Comparison of ENCODE assay signal across 10 mouse cellular contexts in the genomic region with DNA sequence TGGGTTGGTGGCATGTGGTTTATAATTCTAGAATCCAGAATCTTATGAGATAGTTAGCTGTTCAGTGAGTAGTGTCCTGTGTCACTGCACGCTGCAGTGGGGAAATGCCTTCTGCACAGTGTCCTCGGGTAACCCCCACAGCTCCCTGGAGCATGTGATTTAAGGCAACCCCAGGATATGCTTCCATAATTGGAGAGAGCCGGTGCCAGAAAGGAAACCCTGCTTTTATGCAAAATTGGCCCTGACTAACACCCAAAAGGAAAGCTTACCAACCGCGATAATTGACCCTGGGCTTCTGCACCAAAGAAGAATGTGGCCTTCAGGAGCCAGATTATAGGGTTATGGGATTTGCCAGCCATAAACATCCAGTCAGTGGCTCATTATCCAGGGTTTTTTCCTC.
DNase-seq lines count a peak whose midpoint lies in the region; ATAC-seq and TF ChIP-seq lines count a peak whose summit lies in the region.
"Had no signal": no experiment of that assay in that cellular context is flagged by ENCODE, and none has a peak within 500 bp of the region (broad histone marks: within the 10 kb centered on the region; RNA-seq: fewer than 3 reads in every experiment).

No protein-coding gene starts in this region.

- H3K4me3 ChIP-seq in kidney, adult 2 months (ENCODE audit: insufficient read depth, low read depth, low read length): no peak overlapping the region
- no peak overlapping the region for H3K4me3 ChIP-seq in kidney, embryonic 15.5 days (replicated peaks)
- no peak overlapping the region for H3K4me3 ChIP-seq in forebrain, embryonic 16.5 days (replicated peaks; ENCODE audit: low read length)
- no peak overlapping the region for H3K4me3 ChIP-seq in stomach, postnatal 0 days (ENCODE audit: low read depth, low read length)
- H3K4me3 ChIP-seq: heart, embryonic 13.5 days had no signal

- no peak overlapping the region for H3K4me2 ChIP-seq in kidney, embryonic 15.5 days
- no peak overlapping the region for H3K4me2 ChIP-seq in forebrain, embryonic 16.5 days (ENCODE audit: low read length)
- H3K4me2 ChIP-seq in stomach, postnatal 0 days (replicated peaks; ENCODE audit: low read depth): no peak overlapping the region
- H3K4me2 ChIP-seq: heart, embryonic 13.5 days had no signal

- DNase-seq in adrenal gland, adult 2 months: peak; percentile 9
- no peak for DNase-seq in adrenal gland, postnatal 10 days
- DNase-seq in kidney, adult 2 months: peak; percentile 57
- DNase-seq in kidney, postnatal 4 days: peak; percentile 14
- DNase-seq in stomach, postnatal 0 days (ENCODE audit: low spot score): no peak
- DNase-seq: lung, postnatal 4 days had no signal

- TF ChIP-seq EP300 in stomach, postnatal 0 days (optimal IDR thresholded peaks at IDR 0.05): no peak

- H3K36me3 ChIP-seq in kidney, adult 2 months (ENCODE audit: control insufficient read depth, insufficient read depth, low read length): no peaks in the 10 kb centered on the region
- H3K36me3 ChIP-seq in kidney, embryonic 15.5 days: no peaks in the 10 kb centered on the region
- H3K36me3 ChIP-seq in forebrain, embryonic 16.5 days (ENCODE audit: control insufficient read depth, insufficient read depth): no peaks in the 10 kb centered on the region
- no peaks in the 10 kb centered on the region for H3K36me3 ChIP-seq in stomach, postnatal 0 days (ENCODE audit: control insufficient read depth, insufficient read depth, low read length)
- H3K36me3 ChIP-seq: heart, embryonic 13.5 days had no signal

- H3K9me3 ChIP-seq in kidney, embryonic 15.5 days (replicated peaks): no peaks in the 10 kb centered on the region
- H3K9me3 ChIP-seq in forebrain, embryonic 16.5 days (ENCODE audit: control insufficient read depth, low read length): no peaks in the 10 kb centered on the region
- H3K9me3 ChIP-seq in stomach, postnatal 0 days (ENCODE audit: control insufficient read depth, low read length): no peaks in the 10 kb centered on the region

- TF ChIP-seq CTCF in kidney, adult 2 months (conservative IDR thresholded peaks at IDR 0.05; ENCODE audit: insufficient read depth, insufficient read length, low read depth, low read length): no peak
- TF ChIP-seq CTCF in stomach, postnatal 0 days (IDR thresholded peaks at IDR 0.05; ENCODE audit: low read depth): no peak

- no peak for ATAC-seq in kidney, embryonic 15.5 days (replicated peaks; ENCODE audit: low FRiP score)
- peak; percentile 88 for ATAC-seq in forebrain, embryonic 16.5 days
- no peak for ATAC-seq in stomach, postnatal 0 days (ENCODE audit: low FRiP score, low TSS enrichment)
- no peak for ATAC-seq in activated CD4-positive, CD25-positive, alpha-beta regulatory T cell, adult 4 months

- WGBS in kidney, adult 2 months: 29% methylated on average over 5 of the region's 5 CpGs
- 47% methylated on average over 5 of the region's 5 CpGs for WGBS in kidney, embryonic 15.5 days
- WGBS in forebrain, embryonic 16.5 days: 19% methylated on average over 5 of the region's 5 CpGs
- WGBS in stomach, postnatal 0 days: 66% methylated on average over 5 of the region's 5 CpGs

- no peak overlapping the region for H3K9ac ChIP-seq in kidney, embryonic 15.5 days
- H3K9ac ChIP-seq in forebrain, embryonic 16.5 days (replicated peaks; ENCODE audit: low read depth, low read length): no peak overlapping the region
- H3K9ac ChIP-seq in stomach, postnatal 0 days (ENCODE audit: low read length): no peak overlapping the region
- H3K9ac ChIP-seq: heart, embryonic 13.5 days had no signal

- H3K27ac ChIP-seq in kidney, adult 2 months (ENCODE audit: insufficient read depth, low read depth, low read length): no peak overlapping the region
- no peak overlapping the region for H3K27ac ChIP-seq in kidney, embryonic 15.5 days
- no peak overlapping the region for H3K27ac ChIP-seq in forebrain, embryonic 16.5 days (ENCODE audit: low read length)
- H3K27ac ChIP-seq in stomach, postnatal 0 days (replicated peaks): no peak overlapping the region
- H3K27ac ChIP-seq: heart, embryonic 13.5 days had no signal

- no peaks in the 10 kb centered on the region for H3K27me3 ChIP-seq in kidney, adult 2 months (replicated peaks; ENCODE audit: control insufficient read depth, insufficient read depth, low read length)
- H3K27me3 ChIP-seq in kidney, embryonic 15.5 days: no peaks in the 10 kb centered on the region
- no peaks in the 10 kb centered on the region for H3K27me3 ChIP-seq in forebrain, embryonic 16.5 days (replicated peaks; ENCODE audit: control insufficient read depth, insufficient read depth, low read length)
- H3K27me3 ChIP-seq in stomach, postnatal 0 days (ENCODE audit: control insufficient read depth, insufficient read depth, low read length): no peaks in the 10 kb centered on the region
- H3K27me3 ChIP-seq: heart, embryonic 13.5 days had no signal

- TF ChIP-seq POLR2A in kidney, adult 2 months (IDR thresholded peaks at IDR 0.05; ENCODE audit: low read depth, low read length): no peak

- 0 out of 2 replicates have a peak, but pooled peaks cover 2% of the 10 kb centered on the region for H3K4me1 ChIP-seq in kidney, adult 2 months (ENCODE audit: control insufficient read depth, insufficient read depth, low read length)
- no peaks in the 10 kb centered on the region for H3K4me1 ChIP-seq in kidney, embryonic 15.5 days
- no peaks in the 10 kb centered on the region for H3K4me1 ChIP-seq in forebrain, embryonic 16.5 days (replicated peaks; ENCODE audit: control insufficient read depth, insufficient read depth, low read length)
- H3K4me1 ChIP-seq in stomach, postnatal 0 days (replicated peaks; ENCODE audit: control insufficient read depth, insufficient read depth): no peaks in the 10 kb centered on the region
- H3K4me1 ChIP-seq: heart, embryonic 13.5 days had no signal

Comparison
In these comparisons a context has a peak if more than half of its experiments do, and no peak if none do; other contexts are left out.
1. DNase-seq: peak in adrenal gland, adult 2 months (single experiment), kidney, adult 2 months (single experiment) and kidney, postnatal 4 days (2 of 2); none in adrenal gland, postnatal 10 days (single experiment) and stomach, postnatal 0 days (single experiment).